Mouse (Mus musculus) kidney, adult 18-20 months (tissue): ENCODE measurements around the gene 4931409K22Rik.

Experiments used
- DNase-seq: peaks from one replicate; pipeline ENCODE4 v3.0.0; 2021

4931409K22Rik gene

DNA sequence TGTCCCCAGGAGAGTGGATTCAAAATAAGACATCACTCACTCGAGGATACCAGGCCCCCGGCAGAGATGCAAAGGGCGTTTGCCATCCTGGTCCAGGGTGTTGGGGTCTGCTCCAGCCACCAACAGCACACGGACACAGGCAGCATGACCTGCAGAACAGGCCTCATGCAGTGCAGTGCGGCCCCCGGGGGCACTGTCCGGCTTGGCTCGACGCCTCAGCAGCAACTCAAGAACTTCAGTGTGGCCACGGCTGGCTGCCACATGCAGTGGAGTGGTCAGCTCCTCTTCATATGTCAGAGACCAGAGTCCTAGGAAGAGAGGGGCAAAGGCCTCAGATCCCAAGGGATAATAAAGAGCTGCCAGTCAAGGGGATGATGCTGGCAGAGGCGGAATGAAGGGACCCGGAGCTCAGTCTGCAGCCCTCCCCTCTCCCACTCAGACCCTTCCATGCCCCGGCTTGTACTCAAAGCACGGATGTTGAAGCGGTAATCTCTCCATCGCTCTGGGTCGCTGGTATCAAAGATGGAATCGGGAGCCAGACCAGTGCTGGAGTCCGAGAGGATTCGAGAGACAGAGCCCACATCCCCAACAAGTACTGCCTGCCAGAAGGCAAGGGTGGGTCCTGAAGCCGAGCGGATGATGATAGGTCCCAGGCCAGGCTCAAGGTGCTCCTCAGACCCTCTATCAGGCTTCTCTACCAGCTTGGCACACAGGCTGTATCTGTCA, 16.9 kb downstream of the 4931409K22Rik start:
- DNase-seq = no peak

DNA sequence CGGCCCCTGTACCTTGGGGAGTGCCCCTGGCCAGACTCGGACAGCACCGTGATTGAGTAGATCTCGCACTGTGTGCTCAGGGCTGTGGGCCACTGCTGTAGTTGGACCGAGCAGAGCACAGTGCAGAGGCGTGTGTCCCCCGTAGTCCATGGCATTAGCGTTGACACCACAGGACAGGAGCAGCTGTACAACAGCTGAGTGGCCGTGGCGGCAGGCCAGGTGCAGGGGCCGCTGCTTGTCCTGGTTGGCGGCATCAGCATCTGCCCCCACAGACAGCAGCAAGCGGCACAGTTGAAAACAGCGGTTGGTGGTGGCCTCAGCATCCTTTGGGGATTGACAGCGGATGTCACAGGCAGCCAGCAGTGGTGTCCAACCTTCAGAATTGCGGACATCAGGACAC, 19.0 kb downstream of the 4931409K22Rik start:
- no peak for DNase-seq

DNA sequence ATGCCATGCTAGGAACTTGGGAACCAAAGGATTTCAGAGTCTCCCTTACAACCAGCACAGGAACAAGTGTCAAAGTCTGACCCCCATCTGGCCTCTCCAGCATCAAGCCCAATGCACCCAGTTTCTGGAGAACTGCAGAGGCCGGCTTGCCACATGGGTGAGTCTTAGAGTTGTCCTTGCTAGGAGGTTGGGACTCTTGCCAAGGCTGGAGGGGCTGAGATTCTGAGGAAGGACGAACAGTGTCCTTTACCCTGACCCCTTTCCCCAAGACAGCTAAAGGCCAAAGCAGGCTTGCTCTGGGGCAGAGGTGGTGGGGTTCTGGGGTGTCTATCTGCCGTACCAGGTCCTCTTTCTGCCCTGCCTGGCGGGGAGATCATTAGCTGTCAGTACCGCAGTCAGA, 20.1 kb downstream of the 4931409K22Rik start:
- no peak for DNase-seq

DNA sequence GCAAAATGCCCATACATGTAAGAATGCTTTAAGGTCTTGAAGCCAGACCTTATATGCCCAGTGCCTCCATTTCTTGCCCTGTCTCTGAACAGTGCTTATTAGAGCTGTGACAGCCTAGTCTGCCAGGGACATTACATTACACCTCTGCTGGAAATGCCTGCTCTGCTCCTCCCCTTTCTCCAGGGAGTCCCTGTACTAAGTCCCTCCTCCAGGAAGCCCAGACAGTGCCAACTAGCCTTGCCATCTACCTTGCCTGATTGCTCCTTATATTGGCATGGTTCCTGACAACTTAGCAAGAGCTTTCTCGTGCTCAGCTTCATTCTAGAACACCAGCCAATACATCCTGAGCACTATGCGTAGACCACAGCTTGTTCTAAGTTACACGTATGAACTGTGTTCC, 20.9 kb downstream of the 4931409K22Rik start:
- DNase-seq = peak; percentile 8

- peak; percentile 24 for DNase-seq
These were observed 22.3 kb downstream of the 4931409K22Rik start for GRCm38 (mm10) chr5:24534292-24534691.

GRCm38 (mm10) chr5:24533391-24533790, 23.2 kb downstream of the 4931409K22Rik start:
- no peak for DNase-seq

GRCm38 (mm10) chr5:24530042-24530689, 26.4 kb downstream of the 4931409K22Rik start:
- DNase-seq = peak; percentile 94

- DNase-seq = no peak
These were observed 28.8 kb downstream of the 4931409K22Rik start for GRCm38 (mm10) chr5:24527780-24528179.

- DNase-seq = peak; percentile 19
These were observed 29.7 kb downstream of the 4931409K22Rik start, which contains the start of gene Gbx1 for GRCm38 (mm10) chr5:24526889-24527230. TSS of gene Gbx1 (minus strand) at chr5:24527202.

- DNase-seq = no peak
These were observed 30.3 kb downstream of the 4931409K22Rik start for GRCm38 (mm10) chr5:24526190-24526888.

DNA sequence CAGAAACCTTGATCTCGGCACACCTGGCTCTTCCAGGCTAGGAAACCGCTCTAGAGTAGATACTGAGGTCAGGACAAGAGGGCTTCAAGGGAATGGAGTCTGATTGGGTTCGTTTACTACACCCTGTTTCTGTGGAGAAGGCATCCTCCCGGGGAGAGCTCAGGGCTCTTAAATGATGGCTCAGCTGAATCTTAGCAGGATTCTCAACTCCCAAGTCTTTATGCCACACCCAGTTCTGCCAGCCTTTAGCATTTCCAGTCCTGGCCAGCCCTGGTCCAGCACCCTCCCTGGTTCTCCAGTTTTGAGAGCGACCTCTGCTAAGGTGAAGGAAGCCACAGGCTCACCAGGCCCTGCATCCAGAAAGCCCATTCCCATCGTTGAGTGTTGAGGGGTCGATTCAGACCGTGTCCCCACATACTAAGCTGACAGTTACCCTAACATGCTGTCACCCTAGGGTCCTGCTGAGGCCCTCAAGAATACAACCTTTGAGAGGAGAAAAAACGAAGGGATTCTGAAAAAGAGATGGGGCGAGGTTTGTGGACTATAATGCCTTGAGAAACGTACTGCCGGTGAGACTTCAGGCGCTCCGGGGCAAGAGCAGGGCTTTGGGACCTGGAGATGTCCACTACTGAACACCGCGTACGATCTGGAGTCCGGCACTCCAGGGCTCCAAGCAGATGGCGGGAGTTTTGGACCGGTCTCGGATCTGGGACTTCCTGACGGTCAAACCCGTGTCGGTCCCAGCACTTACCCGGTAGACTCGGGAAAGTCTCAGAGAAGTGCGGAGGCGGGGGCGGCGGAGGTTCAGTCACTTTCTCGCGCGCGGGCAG, 31.0 kb downstream of the 4931409K22Rik start:
- DNase-seq = no peak

DNA sequence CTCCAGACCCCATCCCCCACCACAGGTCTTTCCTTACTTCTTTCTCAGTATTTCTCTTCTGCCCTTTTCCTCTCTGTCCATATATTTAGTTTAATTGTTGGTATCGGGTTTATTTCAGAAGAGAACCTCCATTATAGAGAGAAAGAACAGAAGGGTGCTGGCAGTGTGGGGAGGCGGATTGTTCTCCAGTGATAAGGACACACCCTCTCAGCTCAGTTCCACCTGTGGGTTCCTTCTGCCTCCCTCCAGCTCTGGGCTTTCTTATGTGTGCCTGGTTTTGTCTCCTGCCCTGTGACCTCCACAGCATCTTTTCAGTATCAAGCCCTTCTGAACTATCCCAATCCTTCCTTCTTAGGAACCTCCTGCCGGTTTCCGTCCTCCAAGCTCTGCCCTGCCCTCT, 32.1 kb downstream of the 4931409K22Rik start:
- DNase-seq = no peak

DNA sequence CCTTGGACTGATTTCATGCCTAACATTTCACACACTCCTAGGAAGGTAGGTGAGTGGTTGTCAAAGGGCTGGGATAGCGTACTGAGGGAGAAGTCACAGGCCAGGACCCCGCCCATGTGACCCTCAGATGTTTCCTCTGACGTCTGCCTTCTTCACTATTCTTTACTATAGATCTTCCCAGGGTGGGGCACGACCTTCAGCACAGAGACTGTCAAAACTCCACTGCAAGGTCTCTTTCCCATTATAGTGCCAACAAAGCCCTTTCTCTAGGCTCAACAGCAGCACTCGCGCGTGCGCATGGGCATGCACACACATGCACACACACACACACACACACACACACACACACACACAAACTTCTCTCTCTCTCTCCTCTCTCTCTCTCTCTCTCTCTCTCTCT, 32.8 kb downstream of the 4931409K22Rik start:
- no peak for DNase-seq

DNA sequence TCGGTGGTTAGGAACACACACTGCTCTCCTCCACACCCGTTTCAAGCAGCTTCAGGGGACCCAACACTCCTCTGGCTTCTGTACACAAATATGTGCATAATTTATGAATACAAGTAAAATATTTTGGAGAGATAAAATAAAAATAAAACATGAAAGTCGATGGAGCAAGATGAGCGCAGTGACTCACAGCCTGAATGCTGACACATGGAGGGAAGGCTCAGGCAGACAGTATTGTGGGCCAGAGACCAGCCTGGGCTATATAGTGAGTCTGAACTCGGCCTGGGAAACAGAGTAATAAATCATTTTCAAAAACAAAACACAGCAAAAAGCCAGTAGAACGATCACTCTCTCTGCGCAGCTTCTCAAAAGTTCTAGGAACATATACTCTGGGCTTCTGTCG, 35.2 kb downstream of the 4931409K22Rik start:
- DNase-seq = no peak

DNA sequence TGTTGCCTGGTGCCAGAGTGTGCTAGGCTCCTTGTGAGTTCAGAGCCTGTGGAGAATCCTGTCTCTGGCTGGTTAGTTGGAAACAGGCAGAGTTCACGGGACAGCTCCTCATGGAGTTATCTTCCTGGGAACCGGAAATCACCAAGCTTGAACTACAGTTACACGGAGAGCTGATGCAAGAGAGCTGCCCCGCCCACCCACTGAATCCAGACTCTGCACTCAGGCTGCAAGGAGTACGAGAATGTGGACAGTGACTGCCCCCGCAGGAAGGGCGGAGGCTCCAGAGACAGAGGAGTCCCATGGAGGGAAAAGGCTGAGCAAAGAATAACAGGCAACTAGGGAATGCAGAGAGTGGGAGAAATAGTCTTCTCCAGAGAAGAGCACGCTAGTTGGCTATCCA, 44.3 kb downstream of the 4931409K22Rik start:
- peak; percentile 17 for DNase-seq

GRCm38 (mm10) chr5:24510635-24511034, 46.0 kb downstream of the 4931409K22Rik start:
- DNase-seq = peak; percentile 59

- no peak for DNase-seq
These were observed 48.2 kb downstream of the 4931409K22Rik start for GRCm38 (mm10) chr5:24508406-24508805.

GRCm38 (mm10) chr5:24505513-24505912, 51.1 kb downstream of the 4931409K22Rik start:
- DNase-seq = no peak

- DNase-seq = peak; percentile 63
These were observed 53.8 kb downstream of the 4931409K22Rik start for GRCm38 (mm10) chr5:24502786-24503185.

DNA sequence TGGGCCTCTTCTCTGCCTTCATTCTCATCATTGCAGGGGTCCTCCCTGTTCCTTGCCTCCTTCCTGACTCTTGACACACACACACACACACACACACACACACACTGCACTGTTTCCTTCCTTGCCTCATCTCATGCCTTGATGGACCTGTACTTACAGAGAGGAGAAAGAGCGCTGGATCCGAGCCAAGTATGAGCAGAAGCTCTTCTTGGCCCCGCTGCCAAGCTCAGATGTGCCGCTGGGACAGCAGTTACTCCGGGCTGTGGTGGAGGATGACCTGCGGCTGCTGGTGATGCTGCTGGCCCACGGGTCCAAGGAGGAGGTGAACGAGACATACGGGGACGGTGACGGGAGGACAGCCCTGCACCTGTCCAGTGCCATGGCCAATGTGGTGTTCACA, 55.8 kb downstream of the 4931409K22Rik start:
- DNase-seq = peak; percentile 15

DNA sequence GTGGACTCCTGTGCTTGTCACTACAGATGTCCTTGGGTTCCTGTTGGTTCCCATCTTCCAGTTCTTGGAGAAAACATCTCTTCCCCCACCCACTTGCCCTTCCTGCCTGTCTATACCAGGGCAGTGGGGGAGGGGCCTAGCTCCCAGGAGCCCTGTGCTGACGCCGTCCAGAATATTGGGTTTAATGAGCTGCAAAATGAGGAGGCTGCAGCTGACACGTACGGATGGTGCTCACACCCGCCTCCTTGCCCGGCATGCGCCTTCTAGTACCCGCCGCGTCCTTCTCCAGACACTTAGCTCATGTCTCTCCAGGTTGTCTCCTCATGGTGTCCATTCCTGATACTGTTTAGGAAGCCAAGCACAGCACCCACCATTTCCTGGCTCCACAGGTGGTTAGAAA, 57.5 kb downstream of the 4931409K22Rik start:
- DNase-seq = no peak

DNA sequence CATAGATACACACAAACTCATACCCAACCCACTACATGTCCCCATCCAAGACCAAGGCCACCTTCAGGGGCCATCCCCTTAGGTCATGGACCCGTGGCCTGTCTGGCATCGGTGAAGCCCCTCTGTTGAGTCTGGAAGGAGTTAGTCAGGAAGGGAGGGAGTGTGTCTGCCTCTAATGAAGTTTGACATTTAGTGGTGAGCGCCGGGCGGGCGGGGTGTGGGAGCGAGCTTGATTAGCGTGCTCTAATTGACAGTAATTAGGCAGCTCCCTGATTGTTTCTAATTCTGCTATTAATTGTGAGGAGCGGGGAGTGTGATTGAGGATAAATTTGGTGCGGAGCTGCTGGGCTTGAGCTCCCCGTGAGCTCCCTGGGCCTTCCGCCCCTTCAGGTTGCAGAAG, 59.1 kb downstream of the 4931409K22Rik start:
- DNase-seq = no peak

- DNase-seq = no peak
These were observed 59.9 kb downstream of the 4931409K22Rik start for GRCm38 (mm10) chr5:24496756-24497155.
